Mouse (Mus musculus) left cerebral cortex, postnatal 10 days (tissue): ENCODE measurements around the gene Creg2. TPM values are rescaled to one million over a fixed set of nuclear protein-coding genes. Genes with fewer than 3 reads are reported as not detected.
"Not testable (repeated sequence)": the region's sequence is repeated elsewhere in the genome, so short reads cannot be mapped to it uniquely, and the experiment has no call there.

Experiments
- DNase-seq, 2 experiments: peaks; one replicate each; pipeline ENCODE4 v3.0.0; 2021 to 2022; ENCODE audit warnings: low spot score in 2 of 2, mixed read lengths in 1 of 2; ENCODE audit errors: extremely low spot score in 1 of 2
- intact Hi-C: fragments of 180-260 bp; cut with DNase I; formaldehyde crosslinking; loops from one replicate; pipeline ENCODE4 v1.15.1; 2025
- total RNA-seq, 2 experiments: library from RNA; stranded (reverse); gene quantifications; 2 replicates each; pipeline ENCODE4 v1.2.3; 2021

The Creg2 gene
- total RNA-seq, 2 experiments from 2014 or later = 57.4 to 62.0 TPM

DNA sequence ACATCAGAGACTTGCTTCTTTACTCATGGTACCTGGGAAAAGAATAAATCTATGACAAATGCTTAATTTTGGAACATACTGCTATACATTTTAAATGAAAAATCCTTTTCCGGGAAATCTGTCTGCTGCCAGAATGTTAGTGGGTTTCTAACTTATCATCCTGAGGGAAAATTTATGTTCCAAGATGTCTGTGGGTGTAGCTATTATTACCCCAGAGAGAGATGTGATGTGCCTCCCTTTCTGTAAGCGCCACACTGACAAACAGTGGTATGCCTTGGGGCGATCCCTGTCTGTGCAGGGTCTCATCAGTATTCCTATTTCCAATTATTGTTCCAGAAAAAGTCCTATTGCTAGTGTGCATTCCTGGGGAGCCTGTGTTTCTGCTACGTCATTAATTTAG lies 11.8 kb upstream of the Creg2 start:
- intact Hi-C loops = no loop called here
- no peak for DNase-seq

DNA sequence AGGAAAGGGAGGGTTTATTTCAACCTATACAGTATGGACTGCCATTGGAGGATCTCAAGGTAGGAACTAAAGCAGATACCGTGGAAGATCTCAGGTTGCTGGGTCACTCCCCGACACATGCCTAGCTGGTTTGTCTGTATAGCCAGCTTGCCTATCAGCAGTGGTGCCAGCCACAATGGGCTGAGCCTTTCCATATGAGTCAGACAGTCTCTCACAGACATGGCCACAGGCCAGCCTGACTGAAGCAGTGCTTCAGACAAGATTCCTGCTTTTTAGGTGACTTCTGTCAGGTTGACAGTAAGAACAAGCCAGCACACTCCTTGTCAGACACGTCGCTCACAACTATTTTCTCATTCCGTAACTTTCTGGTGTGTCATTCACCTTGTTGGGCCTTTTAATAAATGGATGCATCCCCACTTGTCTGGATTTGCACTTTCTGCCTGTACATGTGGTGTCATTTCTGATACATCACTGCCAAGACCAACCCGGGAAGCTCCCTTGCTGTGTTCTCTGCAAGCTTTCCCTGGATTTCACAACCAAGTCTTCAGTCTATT lies 5.8 kb upstream of the Creg2 start:
- intact Hi-C loops = loop anchor here (10.0 kb wide), 1 partner anchor 82 kb away; the partner anchor contains the start of gene Rnf149
- DNase-seq = no peak

DNA sequence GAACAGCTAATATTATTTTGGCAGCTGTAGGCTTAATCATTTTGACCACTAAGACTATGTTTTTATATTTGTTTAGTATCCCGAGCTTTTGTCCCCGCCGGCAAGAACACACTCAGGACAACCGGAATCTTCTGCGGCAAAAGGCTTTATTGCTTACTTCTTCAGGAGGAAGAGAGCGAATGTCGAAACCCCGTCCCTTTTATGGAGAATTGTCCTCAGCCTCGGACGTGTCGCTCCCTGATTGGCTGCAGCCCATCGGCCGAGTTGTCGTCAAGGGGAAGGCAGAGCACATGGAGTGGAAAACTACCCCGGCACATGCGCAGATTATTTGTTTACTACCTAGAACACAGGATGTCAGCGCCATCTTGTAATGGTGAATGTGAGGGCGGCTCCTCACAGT lies 3.6 kb upstream of the Creg2 start:
- DNase-seq = not testable (repeated sequence)
- intact Hi-C loops = loop anchor here (10.0 kb wide), 1 partner anchor 80 kb away; the partner anchor contains the start of gene Rnf149

DNA sequence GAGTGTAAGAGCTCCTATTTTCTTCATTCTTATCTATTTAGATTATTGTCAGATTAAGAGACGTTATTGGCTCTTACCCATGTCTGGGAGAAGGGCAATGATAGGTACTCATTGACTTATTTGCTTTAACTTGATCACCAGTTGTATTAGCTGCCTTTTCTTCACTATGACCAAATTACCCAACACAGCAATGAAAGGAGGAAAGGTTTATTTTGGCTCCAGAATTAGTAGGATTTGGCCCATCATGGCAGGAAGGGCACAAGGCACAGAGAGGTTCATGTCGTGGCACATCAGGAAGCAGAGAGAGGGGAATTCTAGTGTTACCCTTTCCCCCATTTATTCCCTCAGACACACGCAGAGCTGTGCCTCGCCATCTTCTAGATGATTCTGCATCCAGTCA lies 1.8 kb upstream of the Creg2 start:
- no peak for DNase-seq
- intact Hi-C loops = loop anchor here (10.0 kb wide), 1 partner anchor 78 kb away; the partner anchor contains the start of gene Rnf149

DNA sequence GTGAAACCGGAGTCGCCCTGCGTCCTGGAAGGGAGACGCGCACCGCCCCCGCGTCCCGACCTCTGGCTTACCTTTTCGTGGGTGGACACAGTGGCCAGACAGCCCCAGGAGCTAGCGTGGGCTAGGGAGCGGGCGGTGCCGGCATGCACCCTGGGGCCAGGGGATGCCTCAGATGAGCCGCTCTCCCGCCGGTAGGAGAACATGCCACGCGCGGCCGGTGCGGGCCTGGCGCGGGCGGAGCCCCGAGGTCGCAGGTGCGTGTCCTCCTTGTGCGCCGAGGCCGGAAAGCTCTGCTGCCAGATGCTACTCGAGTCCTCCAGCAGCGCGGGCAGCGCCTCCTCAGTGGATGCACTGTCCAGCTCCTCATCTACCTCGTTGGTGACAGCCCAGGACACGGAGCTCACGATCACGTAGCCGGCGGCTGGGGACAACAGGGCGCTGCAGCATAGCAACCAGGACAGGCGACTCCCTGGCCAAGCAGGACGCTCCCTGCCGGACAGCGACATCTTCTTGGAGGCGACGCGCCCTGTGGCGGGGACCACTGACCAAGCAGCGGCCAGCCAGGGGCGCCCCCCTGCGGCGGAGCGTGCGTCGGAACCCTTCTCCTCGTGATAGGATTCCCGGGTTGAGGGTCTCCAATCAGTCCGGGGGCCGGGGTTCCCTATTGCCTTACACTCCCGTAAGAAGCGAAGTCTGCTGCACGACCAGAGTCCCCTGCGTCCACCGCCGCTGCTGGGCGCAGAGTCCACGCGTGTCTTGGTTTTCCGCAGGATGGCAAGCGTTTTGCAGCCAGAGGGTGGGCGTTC lies 636 bp downstream of the Creg2 start:
- intact Hi-C loops = loop anchor here (2.0 to 10.0 kb wide), 2 partner anchors 36 to 76 kb away; partner anchors contain the start of gene Rnf149
- peak; percentile 59 to 87 for DNase-seq

DNA sequence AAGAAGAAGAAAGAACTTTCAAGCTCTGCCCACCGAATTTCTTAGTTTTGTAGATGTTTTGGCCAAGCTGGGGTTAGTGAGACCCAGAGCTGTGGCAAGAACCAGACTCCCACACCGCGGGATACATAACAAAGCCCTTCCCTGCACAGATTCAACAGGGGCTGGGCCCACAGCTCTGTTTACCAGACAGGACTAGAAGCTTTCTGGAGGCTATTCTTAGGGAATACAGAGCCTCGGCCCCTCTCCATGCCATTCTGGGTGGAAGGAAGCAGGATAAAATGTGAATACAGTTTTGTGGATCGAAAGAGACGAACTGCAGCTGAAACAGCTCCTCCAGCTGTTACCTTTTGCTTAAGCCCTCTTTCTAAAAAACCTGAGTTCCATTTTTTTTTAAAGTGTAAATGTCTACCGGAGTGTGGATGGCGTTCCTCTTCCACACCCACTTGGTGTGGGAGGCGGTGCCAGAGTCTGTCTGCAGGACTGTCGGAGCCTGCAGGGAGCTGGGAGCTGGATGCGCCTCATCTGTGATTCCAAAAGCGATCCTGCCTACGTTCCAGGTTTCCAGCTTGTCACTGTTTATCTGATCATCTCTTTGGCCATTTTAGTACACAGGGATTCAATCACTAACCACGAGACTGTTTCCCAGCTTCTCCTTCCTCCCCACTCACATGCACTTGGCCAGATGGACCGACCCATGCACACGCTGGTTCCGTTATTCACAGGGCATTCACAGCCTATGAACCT lies 1.4 kb downstream of the Creg2 start:
- intact Hi-C loops = loop anchor here (2.0 to 10.0 kb wide), 2 partner anchors 35 to 75 kb away; partner anchors contain the start of gene Rnf149
- DNase-seq = peak; percentile 55 to 71

DNA sequence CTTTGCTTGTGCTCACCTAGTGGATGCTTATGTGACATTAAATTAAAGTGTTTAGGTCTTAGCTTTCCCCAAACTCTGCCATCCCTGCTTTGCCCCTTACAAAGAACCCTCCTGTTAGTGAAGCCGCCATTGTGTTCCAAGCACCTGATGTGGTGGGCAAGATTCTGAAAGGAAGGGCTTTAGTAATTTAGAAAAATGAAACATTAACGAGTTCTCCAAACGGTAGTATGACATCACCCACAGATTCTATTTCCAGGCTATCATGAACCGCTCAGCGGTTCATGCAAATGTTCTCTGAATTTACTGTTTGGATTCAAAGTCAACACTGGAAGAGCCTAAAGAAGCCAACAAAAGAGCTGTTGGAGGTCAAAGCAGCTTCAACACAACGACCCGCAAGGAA lies 2.7 kb downstream of the Creg2 start:
- no peak for DNase-seq
- intact Hi-C loops = no loop called here

DNA sequence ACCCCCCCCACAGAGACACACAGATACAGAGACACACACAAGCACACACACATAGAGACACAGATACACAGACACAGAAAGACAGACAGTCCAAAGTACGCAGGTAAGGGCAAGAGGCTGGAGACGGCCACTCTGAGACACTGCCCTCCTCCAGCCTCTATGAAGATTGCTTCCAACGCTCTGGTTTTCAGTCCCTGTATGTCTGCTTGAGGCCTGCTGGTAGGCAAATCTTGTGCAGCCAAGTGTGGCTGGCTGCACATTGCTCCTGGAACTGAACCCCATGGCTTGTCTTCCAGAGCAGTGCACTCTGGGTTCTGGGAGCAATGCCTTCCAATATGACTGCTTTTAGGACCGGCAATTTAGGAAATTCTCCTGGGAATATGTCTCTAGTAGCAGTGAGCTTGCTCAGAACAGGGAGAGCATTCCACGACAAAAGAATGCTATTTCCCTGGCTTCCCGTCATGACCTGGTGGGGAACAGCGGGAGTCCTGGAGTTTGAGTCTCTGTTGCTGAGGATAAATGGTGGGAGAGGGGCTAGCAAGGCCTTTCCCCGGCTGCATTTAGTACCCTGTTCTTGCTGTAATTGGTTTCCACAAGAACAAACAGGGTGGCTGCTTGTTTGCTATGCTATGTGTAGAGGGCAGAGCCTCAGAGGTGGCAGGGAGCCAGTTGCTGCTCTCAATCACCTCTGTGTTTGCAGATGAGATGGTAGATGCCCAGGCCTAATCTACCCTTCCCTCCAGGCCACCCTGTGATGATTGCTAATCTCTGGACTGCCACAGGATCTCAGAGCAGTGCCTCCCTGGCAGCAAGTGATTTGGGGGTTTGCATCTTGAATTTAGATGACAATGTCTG lies 5.1 kb downstream of the Creg2 start:
- DNase-seq = peak in 1 of 2 experiments; percentile 53
- intact Hi-C loops = no loop called here

DNA sequence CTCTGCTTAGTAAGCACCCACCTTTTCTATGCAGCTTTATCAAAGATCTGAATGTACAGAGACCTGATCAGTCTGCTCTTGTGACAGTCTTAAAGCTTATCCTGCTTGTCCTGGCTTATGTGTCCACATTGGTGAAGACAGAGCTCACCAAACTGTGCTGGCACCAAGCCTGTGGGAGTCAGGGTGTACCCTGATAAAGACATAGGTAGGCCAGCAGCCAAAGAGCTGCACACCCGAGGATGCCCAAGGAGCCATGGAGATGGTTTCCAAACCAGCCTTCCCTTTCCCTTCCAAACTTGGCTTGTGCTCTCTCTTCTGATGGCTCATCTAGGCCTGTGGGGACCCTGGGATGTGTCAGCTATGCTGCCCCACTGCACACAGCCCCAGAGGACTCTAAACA lies 6.9 kb downstream of the Creg2 start:
- no peak for DNase-seq
- intact Hi-C loops = no loop called here

DNA sequence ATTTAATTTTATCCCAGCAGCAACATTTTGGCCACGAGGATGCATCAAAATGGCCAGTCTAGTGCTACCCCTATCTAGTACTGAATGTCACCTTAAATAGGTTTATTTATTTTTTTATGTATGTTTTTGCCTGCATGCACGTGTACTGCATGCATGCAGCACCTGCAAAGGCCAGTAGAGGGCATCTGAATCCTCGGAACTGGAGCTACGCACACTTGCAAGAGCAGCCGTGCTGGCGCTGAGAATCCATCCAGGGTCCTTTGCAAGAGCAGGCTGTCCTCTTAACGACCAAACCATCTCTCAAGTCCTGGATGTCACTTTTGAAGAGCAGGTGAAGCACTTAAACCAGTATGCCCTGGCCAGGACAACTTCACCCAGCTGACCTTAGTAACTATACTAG lies 9.6 kb downstream of the Creg2 start:
- no peak for DNase-seq
- intact Hi-C loops = no loop called here

DNA sequence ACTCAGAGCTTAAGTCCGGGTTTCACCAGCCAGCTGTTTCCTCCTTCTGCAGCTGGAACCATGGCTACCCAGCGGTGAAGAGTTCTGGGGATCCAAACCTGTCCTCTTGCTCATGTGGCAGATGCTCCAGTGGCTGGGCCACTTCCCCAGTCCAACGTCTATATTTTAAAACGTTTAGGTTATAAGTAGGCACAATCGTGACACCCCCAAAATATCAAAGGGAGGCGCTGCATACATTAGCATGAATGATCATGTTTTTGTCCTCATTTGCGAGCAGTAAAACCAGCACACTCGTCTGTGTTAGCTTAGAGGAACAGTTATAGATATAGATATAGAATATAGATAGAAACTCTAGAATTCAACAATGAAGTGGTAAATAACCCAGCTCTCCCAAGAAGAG lies 14.1 kb downstream of the Creg2 start:
- intact Hi-C loops = no loop called here
- no peak for DNase-seq

DNA sequence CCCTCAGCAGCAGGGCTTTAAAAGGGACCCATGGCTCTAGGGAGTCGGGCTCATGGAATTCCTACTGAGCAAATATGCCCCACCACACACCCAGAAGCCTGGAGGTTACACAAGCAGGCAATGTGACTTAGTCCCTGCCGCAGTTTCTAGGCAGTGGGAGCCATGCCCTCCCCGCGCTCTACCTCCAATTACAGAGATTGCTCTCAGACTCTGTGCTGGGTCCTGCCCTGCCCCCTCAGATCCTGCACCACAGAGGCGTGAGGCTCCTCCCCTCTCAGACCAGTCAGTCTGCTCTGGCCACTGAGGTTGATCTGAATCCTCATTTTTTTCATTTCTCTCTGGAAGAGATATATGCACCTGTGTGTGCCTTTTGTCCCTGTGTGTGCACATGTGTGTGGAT lies 14.6 kb downstream of the Creg2 start:
- intact Hi-C loops = no loop called here
- DNase-seq = peak in 1 of 2 experiments; percentile 36

DNA sequence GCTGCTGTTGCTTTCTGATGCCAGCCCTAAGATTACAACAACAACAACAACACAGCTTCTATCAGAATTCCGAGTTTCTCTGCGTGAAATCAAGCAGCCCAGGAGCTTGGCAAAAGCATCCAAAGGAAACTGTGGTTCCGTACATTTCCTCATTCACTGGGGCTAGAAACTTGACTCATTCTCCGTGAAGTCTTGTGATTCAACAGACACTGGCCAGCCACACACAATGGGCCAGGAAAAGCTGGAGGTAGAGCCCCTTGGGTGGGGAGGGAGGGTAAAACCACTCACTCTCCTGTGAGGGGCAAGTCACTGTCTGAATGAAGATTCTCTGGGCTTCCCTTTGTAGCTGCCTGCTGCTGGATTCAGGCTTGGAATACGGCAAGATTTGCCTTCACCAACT lies 15.1 kb downstream of the Creg2 start:
- no peak for DNase-seq
- intact Hi-C loops = no loop called here

DNA sequence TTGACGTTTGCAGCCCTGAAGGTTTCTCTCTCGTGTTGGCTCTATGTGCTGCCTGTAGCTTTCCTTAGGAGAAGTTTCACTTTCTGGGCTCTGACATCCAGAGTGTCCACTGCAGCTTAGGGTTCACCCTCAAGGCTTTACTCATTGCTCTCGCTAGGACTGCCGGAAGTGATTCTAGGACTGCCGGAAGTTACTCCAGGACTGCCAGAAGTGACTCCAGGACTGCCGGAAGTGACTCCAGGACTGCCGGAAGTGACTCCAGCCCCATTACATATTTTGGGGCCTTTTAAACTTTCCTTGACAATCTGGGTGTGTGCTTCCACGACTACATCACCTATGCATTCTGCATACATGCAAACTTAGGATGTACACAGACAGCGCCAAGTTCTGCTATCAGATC lies 22.7 kb downstream of the Creg2 start:
- intact Hi-C loops = no loop called here
- no peak for DNase-seq

DNA sequence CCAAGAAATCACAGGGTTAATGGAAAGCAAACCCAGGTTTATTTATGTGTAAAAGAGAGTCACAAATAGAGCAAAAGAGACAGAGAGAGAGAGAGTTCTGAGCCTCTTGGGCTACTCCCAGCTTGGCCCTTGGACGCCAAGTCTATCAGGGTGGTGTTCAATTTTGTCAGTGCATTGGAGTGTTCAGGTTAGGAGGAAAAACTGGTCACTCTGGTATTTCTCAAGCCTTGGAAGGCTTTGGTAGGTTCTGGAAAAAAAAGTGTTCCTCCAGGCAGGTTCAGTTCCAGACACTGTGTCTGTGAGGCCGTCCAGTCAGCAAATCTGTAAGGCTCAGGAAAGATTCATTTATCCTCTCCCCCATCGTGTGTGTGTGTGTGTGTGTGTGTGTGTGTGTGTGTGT lies 25.8 kb downstream of the Creg2 start:
- intact Hi-C loops = no loop called here
- DNase-seq = no peak

DNA sequence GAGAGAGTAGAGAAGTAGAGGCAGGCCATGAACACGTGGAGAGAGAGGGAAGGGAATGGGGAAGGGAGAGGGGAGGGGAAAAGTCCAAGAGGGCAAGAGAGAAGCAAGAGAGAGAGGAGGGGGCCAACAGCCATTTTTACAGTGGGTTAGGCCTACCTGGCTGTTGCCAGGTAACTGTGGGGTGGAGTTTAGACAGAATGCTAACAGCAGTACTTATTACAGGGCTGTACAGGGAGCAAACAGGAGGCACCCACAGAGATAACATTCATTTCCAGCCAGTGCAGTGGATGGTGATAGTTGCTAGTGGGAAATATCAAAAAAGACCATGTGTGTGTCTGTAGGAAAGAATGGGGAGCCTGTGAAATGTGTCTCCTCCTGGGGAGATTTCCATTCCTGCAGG lies 27.5 kb downstream of the Creg2 start:
- intact Hi-C loops = no loop called here
- no peak for DNase-seq

DNA sequence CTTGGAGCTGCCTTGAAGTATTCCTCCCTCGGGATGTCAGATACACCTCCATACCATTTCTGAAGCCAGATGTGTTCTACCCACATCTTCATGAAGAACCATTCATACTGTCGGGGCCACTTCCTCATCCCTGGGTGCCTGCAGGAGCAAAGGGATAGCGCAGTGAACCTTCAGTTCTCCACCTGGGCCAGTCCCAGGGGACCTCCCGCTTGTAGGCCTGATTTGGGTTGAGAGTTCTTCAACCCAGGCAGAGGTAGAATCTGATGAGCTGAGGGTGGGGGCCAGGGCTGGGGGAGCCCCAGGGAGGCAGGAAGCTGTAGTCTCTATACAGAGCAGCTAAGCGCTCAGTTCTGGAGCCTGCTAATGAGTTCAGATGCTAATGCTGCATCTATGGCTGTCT lies 28.2 kb downstream of the Creg2 start:
- DNase-seq = no peak
- intact Hi-C loops = no loop called here

DNA sequence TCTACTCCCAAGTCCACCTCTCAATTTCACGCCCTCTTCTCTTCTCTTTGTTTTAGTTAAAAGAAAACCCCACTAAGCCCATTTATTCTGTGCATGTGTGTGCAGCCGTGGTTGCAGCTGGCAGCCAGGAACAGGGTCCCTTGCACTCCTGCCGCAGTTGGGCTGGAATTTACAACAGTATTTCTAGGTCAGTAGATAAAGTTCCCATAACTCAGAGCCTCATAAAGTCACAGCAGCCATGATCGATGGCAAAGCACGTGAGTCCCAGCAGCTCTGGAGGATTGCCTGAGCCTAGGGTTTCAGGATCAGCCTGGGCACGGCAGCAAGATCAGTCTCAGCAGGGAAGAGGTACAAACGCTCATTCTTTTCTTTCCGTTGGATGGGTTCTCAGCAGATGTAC lies 32.8 kb downstream of the Creg2 start:
- no peak for DNase-seq
- intact Hi-C loops = no loop called here

DNA sequence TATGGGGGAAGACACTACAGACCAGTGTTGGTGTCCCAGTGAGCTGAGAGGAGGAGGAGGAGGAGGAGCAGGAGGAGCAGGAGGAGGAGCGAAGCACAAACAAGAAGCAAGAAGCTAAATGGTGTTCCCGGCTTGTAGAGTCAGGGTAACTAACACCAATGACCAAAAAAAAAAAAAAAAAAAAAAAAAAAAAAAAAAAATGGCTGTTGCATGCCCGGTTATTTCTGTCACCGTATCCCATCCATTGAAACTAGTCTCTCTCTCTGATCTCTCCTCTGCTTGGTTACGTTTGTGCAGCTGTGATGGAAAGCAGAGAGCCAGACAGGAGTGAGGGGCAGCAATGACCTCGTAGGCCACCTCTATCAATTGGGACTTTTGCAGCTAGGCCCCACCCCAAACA lies 35.7 kb downstream of the Creg2 start:
- no peak for DNase-seq
- intact Hi-C loops = loop anchor here (2.0 kb wide), 1 partner anchor 35 kb away; the partner anchor contains the start of gene Creg2
